Mouse (Mus musculus) forebrain, embryonic 13.5 days (tissue): ENCODE data around the gene Cx3cr1. TPM values are rescaled to one million over a fixed set of nuclear protein-coding genes. Genes with fewer than 3 reads are reported as not detected.
A peak's percentile ranks its signal among the peaks of the same experiment; 100 is the strongest.

ENCODE experiments used
- ATAC-seq: fragments of 200-750 bp; cut with Nextera tagmentation; 2 replicates; pipeline ENCODE4 v1.8.0; 2017
- H3K27ac ChIP-seq: fragments of 300-500 bp; sonication (generic); 2 replicates; pipeline ENCODE4 v1.5.1; 2015; ENCODE audit warnings: inconsistent platforms, mild to moderate bottlenecking, moderate library complexity
- H3K27me3 ChIP-seq: fragments of 300-500 bp; sonication (generic); 2 replicates; pipeline ENCODE4 v1.6.1; 2015; ENCODE audit warnings: mild to moderate bottlenecking, inconsistent platforms
- H3K36me3 ChIP-seq: fragments of 300-500 bp; sonication (generic); 2 replicates; pipeline ENCODE4 v1.6.1; 2015; ENCODE audit warnings: mild to moderate bottlenecking, inconsistent platforms; ENCODE audit not compliant: poor library complexity, severe bottlenecking
- H3K4me1 ChIP-seq: fragments of 300-500 bp; sonication (generic); 2 replicates; pipeline ENCODE4 v1.6.1; 2015; ENCODE audit warnings: inconsistent platforms
- H3K4me2 ChIP-seq: fragments of 300-500 bp; sonication (generic); 2 replicates; pipeline ENCODE4 v1.6.1; 2015; ENCODE audit warnings: inconsistent platforms, mild to moderate bottlenecking, moderate library complexity
- H3K4me3 ChIP-seq: fragments of 300-500 bp; sonication (generic); 2 replicates; pipeline ENCODE4 v1.5.1; 2015; ENCODE audit warnings: mild to moderate bottlenecking, inconsistent platforms
- H3K9ac ChIP-seq: fragments of 300-500 bp; sonication (generic); 2 replicates; pipeline ENCODE4 v1.6.1; 2015; ENCODE audit warnings: mild to moderate bottlenecking, inconsistent platforms
- H3K9me3 ChIP-seq: fragments of 300-500 bp; sonication (generic); replicated peaks from 2 replicates; pipeline ENCODE4 v1.6.1; 2016; ENCODE audit warnings: inconsistent platforms
- WGBS: fragments of 180-500 bp; shearing (Covaris S2); methylation state at CpG from one replicate; pipeline ENCODE4 v1.1.7; 2015; 5-methylcytosine and 5-hydroxymethylcytosine counted together
- polyA plus RNA-seq: library from polyadenylated mRNA; unstranded; fragments of >200 nt; fragmentation: Nextera tagmentation; extraction: Ambion mirVana; gene quantifications from 2 replicates; pipeline ENCODE4 v1.2.1, GENCODE M21; 2015

The Cx3cr1 gene
- polyA plus RNA-seq, 1 experiment from 2014 or later: 5.0 TPM

GRCm38 (mm10) chr9:119909931-119910330 is 159.7 kb downstream of the Cx3cr1 start:
- no peak overlapping the region for H3K4me3 ChIP-seq
- no peak overlapping the region for H3K27ac ChIP-seq
- H3K9ac ChIP-seq: no peak overlapping the region
- ATAC-seq: no peak
- no peaks in the 10 kb centered on the region for H3K9me3 ChIP-seq
- no peak overlapping the region for H3K4me2 ChIP-seq
- H3K36me3 ChIP-seq: peaks cover 96% of the 10 kb centered on the region
- no peaks in the 10 kb centered on the region for H3K4me1 ChIP-seq
- WGBS: 95% methylated on average over 3 of the region's 3 CpGs
- no peaks in the 10 kb centered on the region for H3K27me3 ChIP-seq

GRCm38 (mm10) chr9:119908708-119909107 is 161.0 kb downstream of the Cx3cr1 start:
- Histone ChIP-seq H3K27me3 (no peaks in the 10 kb centered on the region), H3K27ac (no peak overlapping the region), H3K4me1 (no peaks in the 10 kb centered on the region), H3K9me3 (no peaks in the 10 kb centered on the region), H3K36me3 (peaks cover 96% of the 10 kb centered on the region), H3K4me2 (no peak overlapping the region), H3K9ac (no peak overlapping the region), H3K4me3 (no peak overlapping the region)
- ATAC-seq: no peak
- WGBS: 89% methylated on average over 3 of the region's 3 CpGs

- no peak for ATAC-seq
- Histone ChIP-seq H3K27me3 (no peaks in the 10 kb centered on the region), H3K27ac (no peak overlapping the region), H3K9me3 (no peaks in the 10 kb centered on the region), H3K4me3 (no peak overlapping the region), H3K36me3 (peaks cover 69% of the 10 kb centered on the region), H3K4me2 (no peak overlapping the region), H3K4me1 (no peaks in the 10 kb centered on the region), H3K9ac (no peak overlapping the region)
- WGBS: 85% methylated on average over 12 of the region's 12 CpGs
Observed at GRCm38 (mm10) chr9:119902410-119903151, 167.1 kb downstream of the Cx3cr1 start.

GRCm38 (mm10) chr9:119899446-119899845 is 170.2 kb downstream of the Cx3cr1 start:
- peaks cover 12% of the 10 kb centered on the region for H3K4me1 ChIP-seq
- H3K27me3 ChIP-seq: no peaks in the 10 kb centered on the region
- WGBS: 93% methylated on average over 2 of the region's 2 CpGs
- no peak overlapping the region for H3K27ac ChIP-seq
- H3K36me3 ChIP-seq: peaks cover 40% of the 10 kb centered on the region
- ATAC-seq: no peak
- no peak overlapping the region for H3K4me2 ChIP-seq
- no peak overlapping the region for H3K9ac ChIP-seq
- no peak overlapping the region for H3K4me3 ChIP-seq
- no peaks in the 10 kb centered on the region for H3K9me3 ChIP-seq

GRCm38 (mm10) chr9:119895040-119895721 is 174.5 kb downstream of the Cx3cr1 start:
- 2% methylated on average over 33 of the region's 71 CpGs for WGBS
- H3K9me3 ChIP-seq: no peaks in the 10 kb centered on the region
- peaks cover 19% of the 10 kb centered on the region for H3K4me1 ChIP-seq
- peak overlapping the region; percentile 88 for H3K9ac ChIP-seq
- no peaks in the 10 kb centered on the region for H3K27me3 ChIP-seq
- peak overlapping the region; percentile 95 for H3K4me2 ChIP-seq
- peaks cover 9% of the 10 kb centered on the region; the same call in 1 of the 2 replicates for H3K36me3 ChIP-seq
- peak; percentile 50 for ATAC-seq
- peak overlapping the region; percentile 96 for H3K4me3 ChIP-seq
- peak overlapping the region; percentile 75 for H3K27ac ChIP-seq

GRCm38 (mm10) chr9:119894339-119895009 is 175.2 kb downstream of the Cx3cr1 start, which contains the start of gene Wdr48:
Gene Wdr48 (plus strand): TSS chr9:119894878.
- Histone ChIP-seq H3K27ac (peak within 1 kb of the TSS; percentile 75), H3K4me1 (peaks cover 26% of the 10 kb centered on the region), H3K4me2 (peak within 1 kb of the TSS; percentile 95), H3K9ac (peak within 1 kb of the TSS; percentile 88), H3K27me3 (no peaks in the 10 kb centered on the region), H3K36me3 (peaks cover 2% of the 10 kb centered on the region; the same call in 1 of the 2 replicates), H3K9me3 (no peaks in the 10 kb centered on the region), H3K4me3 (peak within 1 kb of the TSS; percentile 96)
- WGBS: 3% methylated on average over 34 of the region's 34 CpGs
- peak; percentile 99 for ATAC-seq

GRCm38 (mm10) chr9:119893881-119894280 is 175.8 kb downstream of the Cx3cr1 start:
- H3K4me3 ChIP-seq: no peak overlapping the region; the same call in 1 of the 2 replicates
- H3K27ac ChIP-seq: no peak overlapping the region
- H3K27me3 ChIP-seq: no peaks in the 10 kb centered on the region
- 88% methylated on average over 5 of the region's 5 CpGs for WGBS
- H3K36me3 ChIP-seq: no peaks in the 10 kb centered on the region; the same call in 1 of the 2 replicates
- H3K4me1 ChIP-seq: peaks cover 32% of the 10 kb centered on the region
- ATAC-seq: no peak
- H3K9ac ChIP-seq: no peak overlapping the region
- peak overlapping the region; percentile 95 for H3K4me2 ChIP-seq
- no peaks in the 10 kb centered on the region for H3K9me3 ChIP-seq

- no peaks in the 10 kb centered on the region for H3K27me3 ChIP-seq
- peaks cover 35% of the 10 kb centered on the region for H3K4me1 ChIP-seq
- H3K4me3 ChIP-seq: no peak overlapping the region
- H3K36me3 ChIP-seq: no peaks in the 10 kb centered on the region
- whole genome bisulfite sequencing: 18% methylated on average over 2 of the region's 2 CpGs
- H3K27ac ChIP-seq: no peak overlapping the region
- H3K9me3 ChIP-seq: no peaks in the 10 kb centered on the region
- ATAC-seq: no peak
- H3K9ac ChIP-seq: no peak overlapping the region
- H3K4me2 ChIP-seq: no peak overlapping the region
Observed at GRCm38 (mm10) chr9:119890692-119891091, 179.0 kb downstream of the Cx3cr1 start.

- no peak for ATAC-seq
- Histone ChIP-seq H3K4me1 (peaks cover 30% of the 10 kb centered on the region), H3K9ac (no peak overlapping the region), H3K27ac (peak overlapping the region; percentile 93), H3K27me3 (no peaks in the 10 kb centered on the region), H3K36me3 (no peaks in the 10 kb centered on the region), H3K4me2 (peak overlapping the region; percentile 35), H3K9me3 (no peaks in the 10 kb centered on the region), H3K4me3 (no peak overlapping the region)
- WGBS: 49% methylated on average over 9 of the region's 9 CpGs
Observed at GRCm38 (mm10) chr9:119889446-119889845, 180.2 kb downstream of the Cx3cr1 start.

- no peak overlapping the region for H3K4me3 ChIP-seq
- H3K36me3 ChIP-seq: no peaks in the 10 kb centered on the region
- peak overlapping the region; percentile 93 for H3K27ac ChIP-seq
- H3K4me2 ChIP-seq: peak overlapping the region; percentile 35
- H3K9ac ChIP-seq: peak overlapping the region; percentile 6; the same call in 1 of the 2 replicates
- no peaks in the 10 kb centered on the region for H3K27me3 ChIP-seq
- WGBS: 7% methylated on average over 2 of the region's 2 CpGs
- ATAC-seq: peak; percentile 91
- H3K4me1 ChIP-seq: peaks cover 26% of the 10 kb centered on the region
- H3K9me3 ChIP-seq: no peaks in the 10 kb centered on the region
Observed at GRCm38 (mm10) chr9:119888843-119889246, 180.8 kb downstream of the Cx3cr1 start.

- H3K9ac ChIP-seq: no peak overlapping the region
- H3K4me3 ChIP-seq: no peak overlapping the region
- H3K4me2 ChIP-seq: no peak overlapping the region
- H3K36me3 ChIP-seq: no peaks in the 10 kb centered on the region
- H3K27ac ChIP-seq: no peak overlapping the region
- no peak for ATAC-seq
- H3K4me1 ChIP-seq: peaks cover 26% of the 10 kb centered on the region
- no peaks in the 10 kb centered on the region for H3K9me3 ChIP-seq
- 79% methylated on average over 4 of the region's 4 CpGs for WGBS
- H3K27me3 ChIP-seq: no peaks in the 10 kb centered on the region
Observed at GRCm38 (mm10) chr9:119887144-119887901, 182.4 kb downstream of the Cx3cr1 start.
